Mouse (Mus musculus) CD4-positive naive resting alpha-beta T cell, adult 76 days (primary cell): ENCODE results near the gene Xpr1. TPM values are rescaled to one million over a fixed set of nuclear protein-coding genes. Genes with fewer than 3 reads are reported as not detected.

Experiments
- total RNA-seq: library from RNA; stranded (reverse); gene quantifications from one replicate; pipeline ENCODE4 v1.2.4, GENCODE M21; 2023

Gene Xpr1
- total RNA-seq = 54.1 TPM

DNA sequence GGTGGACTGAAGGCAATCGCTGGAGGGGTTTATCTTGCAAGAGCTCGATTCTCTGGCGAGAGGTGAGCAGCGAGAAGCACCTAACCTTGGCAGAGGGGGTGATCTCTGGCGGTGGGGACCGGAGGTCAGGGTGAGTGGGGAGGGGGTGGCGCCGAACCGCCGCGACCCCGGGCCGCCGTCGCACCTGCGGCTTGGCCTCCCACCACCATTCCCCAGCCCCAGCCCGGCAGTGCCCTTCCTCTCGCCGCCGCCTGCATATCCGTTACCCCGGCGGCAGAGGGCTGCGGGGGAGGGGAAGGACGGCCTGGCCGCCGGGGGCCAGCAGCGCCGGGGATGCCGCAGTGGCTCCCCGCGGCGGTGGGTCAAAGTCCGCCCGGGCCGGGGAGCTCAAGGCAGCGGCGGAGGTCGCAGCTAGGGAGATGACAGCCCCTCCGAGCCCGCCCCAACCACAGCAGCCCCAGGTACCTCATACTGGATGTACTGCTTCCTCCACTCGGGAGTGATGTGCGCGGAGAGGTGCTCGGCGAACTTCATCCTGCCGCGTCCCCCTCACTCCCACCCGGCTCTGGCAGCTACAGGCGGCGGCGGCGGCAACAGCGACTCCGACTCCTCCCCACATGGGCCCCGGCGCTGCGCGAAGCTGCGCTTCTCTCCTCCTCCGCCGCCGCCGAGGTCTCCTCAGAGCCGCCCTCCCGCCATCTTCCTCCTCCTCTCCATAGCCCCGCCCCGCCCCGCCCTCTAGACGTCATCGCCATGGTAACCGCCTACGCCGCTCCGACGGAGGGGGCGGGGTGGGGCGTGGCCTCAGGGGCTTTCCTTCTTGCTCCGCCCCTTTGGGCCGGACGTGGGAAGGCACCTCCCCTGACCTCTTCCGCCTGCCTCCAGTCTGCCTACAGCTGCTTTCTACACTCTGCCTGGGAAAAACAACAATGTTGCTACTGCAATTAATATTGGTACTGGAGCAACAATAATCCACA lies at the start of gene Xpr1:
Gene Xpr1 (minus strand): TSS at position 715 of the 977 bp plus-strand sequence.

GRCm38 (mm10) chr1:155243797-155244770 lies 173.1 kb downstream of the Xpr1 start, which contains the start of gene BC034090:
BC034090 (minus strand) TSS chr1:155244444.

Other genes starting within 250 kb of the Xpr1 start
- gene BC034090, start 173.0 kb downstream of the Xpr1 start, total RNA-seq = 0.29 TPM
- 72.5 TPM for gene Acbd6, start 140.7 kb upstream of the Xpr1 start, total RNA-seq